Mouse (Mus musculus): ENCODE measurements around the gene Lpin1. TPM values are rescaled to one million over a fixed set of nuclear protein-coding genes. Genes with fewer than 3 reads are reported as not detected.

The Lpin1 gene
- total RNA-seq, 2 experiments from 2014 or later: 279 to 395 TPM

GRCm38 (mm10) chr12:16562181-16562580, 48.6 kb downstream of the Lpin1 start:
- intact Hi-C loops (cut with DNase I): loop anchor here (5.0 kb wide), 1 partner anchor 90 kb away; the partner anchor contains the start of gene Ntsr2
- DNase-seq: no peak
- peak overlapping the region; percentile 72 for H3K27ac ChIP-seq
- TF ChIP-seq CTCF (IDR thresholded peaks at IDR 0.05): no peak
- no peak overlapping the region for H3K4me3 ChIP-seq

- peak; percentile 13 for DNase-seq
- Histone ChIP-seq H3K4me3 (no peak overlapping the region), H3K27ac (peak overlapping the region; percentile 28; the same call in 1 of the 2 replicates)
- intact Hi-C loops (cut with DNase I): no loop called here
- TF ChIP-seq CTCF (IDR thresholded peaks at IDR 0.05): no peak
Observed at GRCm38 (mm10) chr12:16557271-16557670, 53.5 kb downstream of the Lpin1 start.

- intact Hi-C loops (cut with DNase I): no loop called here
- Histone ChIP-seq H3K4me3 (no peak overlapping the region), H3K27ac (no peak overlapping the region)
- no peak for TF ChIP-seq CTCF (IDR thresholded peaks at IDR 0.05)
- peak; percentile 29 for DNase-seq
Observed at GRCm38 (mm10) chr12:16554171-16554570, 56.6 kb downstream of the Lpin1 start.

- no peak overlapping the region for H3K4me3 ChIP-seq
- intact Hi-C loops (cut with DNase I): no loop called here
- H3K27ac ChIP-seq: peak overlapping the region; percentile 74
- peak; percentile 71 for DNase-seq
- no peak; the same call in 1 of the 2 replicates for TF ChIP-seq CTCF (IDR thresholded peaks at IDR 0.05)
Observed at GRCm38 (mm10) chr12:16552108-16552771, 58.5 kb downstream of the Lpin1 start.

- H3K4me3 ChIP-seq: no peak overlapping the region
- intact Hi-C loops (cut with DNase I): no loop called here
- no peak for TF ChIP-seq CTCF (IDR thresholded peaks at IDR 0.05)
- DNase-seq: peak; percentile 67
- H3K27ac ChIP-seq: peak overlapping the region; percentile 74
Observed at GRCm38 (mm10) chr12:16550983-16551454, 59.7 kb downstream of the Lpin1 start.

- TF ChIP-seq CTCF (IDR thresholded peaks at IDR 0.05): no peak
- intact Hi-C loops (cut with DNase I): no loop called here
- Histone ChIP-seq H3K27ac (no peak overlapping the region), H3K4me3 (no peak overlapping the region)
- no peak for DNase-seq
Observed at GRCm38 (mm10) chr12:16548824-16549375, 61.9 kb downstream of the Lpin1 start.

- Histone ChIP-seq H3K4me3 (no peak overlapping the region), H3K27ac (no peak overlapping the region)
- intact Hi-C loops (cut with DNase I): no loop called here
- no peak for DNase-seq
- TF ChIP-seq CTCF (IDR thresholded peaks at IDR 0.05): no peak
Observed at GRCm38 (mm10) chr12:16541606-16542005, 69.2 kb downstream of the Lpin1 start.

- H3K4me3 ChIP-seq: no peak overlapping the region
- TF ChIP-seq CTCF (IDR thresholded peaks at IDR 0.05): no peak
- intact Hi-C loops (cut with DNase I): no loop called here
- H3K27ac ChIP-seq: no peak overlapping the region
- no peak for DNase-seq
Observed at GRCm38 (mm10) chr12:16540712-16541111, 70.1 kb downstream of the Lpin1 start.

- DNase-seq: no peak
- Histone ChIP-seq H3K27ac (no peak overlapping the region), H3K4me3 (no peak overlapping the region)
- TF ChIP-seq CTCF (IDR thresholded peaks at IDR 0.05): no peak
- intact Hi-C loops (cut with DNase I): no loop called here
Observed at GRCm38 (mm10) chr12:16539965-16540661, 70.7 kb downstream of the Lpin1 start.

- peak; percentile 78 for TF ChIP-seq CTCF (IDR thresholded peaks at IDR 0.05)
- DNase-seq: peak; percentile 83
- intact Hi-C loops (cut with DNase I): loop anchor here (5.0 kb wide), 2 partner anchors 716 to 996 kb away; partner anchors contain the start of gene Trib2
- H3K27ac ChIP-seq: peak overlapping the region; percentile 72
- H3K4me3 ChIP-seq: no peak overlapping the region
Observed at GRCm38 (mm10) chr12:16533331-16533828, 77.4 kb downstream of the Lpin1 start.

GRCm38 (mm10) chr12:16532860-16533230, 77.9 kb downstream of the Lpin1 start:
- Histone ChIP-seq H3K27ac (peak overlapping the region; percentile 72), H3K4me3 (peak overlapping the region; percentile 39)
- intact Hi-C loops (cut with DNase I): loop anchor here (5.0 kb wide), 2 partner anchors 716 to 996 kb away; partner anchors contain the start of gene Trib2
- no peak for TF ChIP-seq CTCF (IDR thresholded peaks at IDR 0.05)
- peak; percentile 50 for DNase-seq

- TF ChIP-seq CTCF (IDR thresholded peaks at IDR 0.05): no peak
- H3K27ac ChIP-seq: peak overlapping the region; percentile 72
- peak overlapping the region; percentile 39 for H3K4me3 ChIP-seq
- peak; percentile 44 for DNase-seq
- intact Hi-C loops (cut with DNase I): loop anchor here (5.0 kb wide), 2 partner anchors 715 to 995 kb away; partner anchors contain the start of gene Trib2
Observed at GRCm38 (mm10) chr12:16531956-16532859, 78.6 kb downstream of the Lpin1 start.
